Mouse (Mus musculus): ENCODE data around the gene Dlk2.

Dlk2 gene

GRCm38 (mm10) chr17:46283911-46284310 is 13.3 kb upstream of the Dlk2 start:
- no peak for DNase-seq (ENCODE audit: low read depth, low spot score)
- Histone ChIP-seq H3K27me3 (ENCODE audit: control insufficient read depth, insufficient read depth, low read length, poor library complexity, severe bottlenecking) (no peaks in the 10 kb centered on the region), H3K36me3 (ENCODE audit: control insufficient read depth, insufficient read depth, low read length, poor library complexity, severe bottlenecking) (peaks cover 2% of the 10 kb centered on the region)

GRCm38 (mm10) chr17:46284653-46285052 is 12.6 kb upstream of the Dlk2 start:
- Histone ChIP-seq H3K36me3 (ENCODE audit: control insufficient read depth, insufficient read depth, low read length, poor library complexity, severe bottlenecking) (no peaks in the 10 kb centered on the region; the same call in 1 of the 2 replicates), H3K27me3 (ENCODE audit: control insufficient read depth, insufficient read depth, low read length, poor library complexity, severe bottlenecking) (no peaks in the 10 kb centered on the region)
- no peak for DNase-seq (ENCODE audit: low read depth, low spot score)

- Histone ChIP-seq H3K27me3 (ENCODE audit: control insufficient read depth, insufficient read depth, low read length, poor library complexity, severe bottlenecking) (no peaks in the 10 kb centered on the region), H3K36me3 (ENCODE audit: control insufficient read depth, insufficient read depth, low read length, poor library complexity, severe bottlenecking) (no peaks in the 10 kb centered on the region)
- DNase-seq (ENCODE audit: low read depth, low spot score), result no peak
Observed at GRCm38 (mm10) chr17:46285407-46285806, 11.8 kb upstream of the Dlk2 start.

GRCm38 (mm10) chr17:46287678-46288095 is 9.5 kb upstream of the Dlk2 start:
- Histone ChIP-seq H3K36me3 (ENCODE audit: control insufficient read depth, insufficient read depth, low read length, poor library complexity, severe bottlenecking) (no peaks in the 10 kb centered on the region), H3K27me3 (ENCODE audit: control insufficient read depth, insufficient read depth, low read length, poor library complexity, severe bottlenecking) (no peaks in the 10 kb centered on the region)
- DNase-seq (ENCODE audit: low read depth, low spot score), result no peak

GRCm38 (mm10) chr17:46296601-46297000 is 620 bp upstream of the Dlk2 start:
- peak; percentile 57 for DNase-seq (ENCODE audit: low read depth, low spot score)
- Histone ChIP-seq H3K27me3 (ENCODE audit: control insufficient read depth, insufficient read depth, low read length, poor library complexity, severe bottlenecking) (peaks cover 4% of the 10 kb centered on the region), H3K36me3 (ENCODE audit: control insufficient read depth, insufficient read depth, low read length, poor library complexity, severe bottlenecking) (no peaks in the 10 kb centered on the region)

GRCm38 (mm10) chr17:46297028-46297363 is 225 bp upstream of the Dlk2 start:
- DNase-seq (ENCODE audit: low read depth, low spot score), result no peak
- Histone ChIP-seq H3K27me3 (ENCODE audit: control insufficient read depth, insufficient read depth, low read length, poor library complexity, severe bottlenecking) (peaks cover 4% of the 10 kb centered on the region), H3K36me3 (ENCODE audit: control insufficient read depth, insufficient read depth, low read length, poor library complexity, severe bottlenecking) (no peaks in the 10 kb centered on the region)

- H3K27me3 ChIP-seq (ENCODE audit: control insufficient read depth, insufficient read depth, low read length, poor library complexity, severe bottlenecking), result peaks cover 4% of the 10 kb centered on the region
- DNase-seq (ENCODE audit: low read depth, low spot score), result peak; percentile 79
- no peaks in the 10 kb centered on the region for H3K36me3 ChIP-seq (ENCODE audit: control insufficient read depth, insufficient read depth, low read length, poor library complexity, severe bottlenecking)
Observed at GRCm38 (mm10) chr17:46298220-46298913, 1.1 kb downstream of the Dlk2 start.

- no peak for DNase-seq (ENCODE audit: low read depth, low spot score)
- no peaks in the 10 kb centered on the region; the same call in 1 of the 2 replicates for H3K36me3 ChIP-seq (ENCODE audit: control insufficient read depth, insufficient read depth, low read length, poor library complexity, severe bottlenecking)
Observed at GRCm38 (mm10) chr17:46301892-46302291, 4.7 kb downstream of the Dlk2 start.

GRCm38 (mm10) chr17:46304184-46304583 is 7.0 kb downstream of the Dlk2 start:
- Histone ChIP-seq H3K36me3 (ENCODE audit: control insufficient read depth, insufficient read depth, low read length, poor library complexity, severe bottlenecking) (no peaks in the 10 kb centered on the region; the same call in 1 of the 2 replicates), H3K27me3 (ENCODE audit: control insufficient read depth, insufficient read depth, low read length, poor library complexity, severe bottlenecking) (no peaks in the 10 kb centered on the region)
- DNase-seq (ENCODE audit: low read depth, low spot score), result no peak

More at GRCm38 (mm10) chr17:46301892-46302291, 4.7 kb downstream of the Dlk2 start:
- H3K27me3 ChIP-seq (ENCODE audit: control insufficient read depth, insufficient read depth, low read length, poor library complexity, severe bottlenecking), result peaks cover 4% of the 10 kb centered on the region

GRCm38 (mm10) chr17:46306956-46307355 is 9.7 kb downstream of the Dlk2 start:
- no peak for DNase-seq (ENCODE audit: low read depth, low spot score)
- no peaks in the 10 kb centered on the region; the same call in 1 of the 2 replicates for H3K36me3 ChIP-seq (ENCODE audit: control insufficient read depth, insufficient read depth, low read length, poor library complexity, severe bottlenecking)
- no peaks in the 10 kb centered on the region for H3K27me3 ChIP-seq (ENCODE audit: control insufficient read depth, insufficient read depth, low read length, poor library complexity, severe bottlenecking)

- DNase-seq (ENCODE audit: low read depth, low spot score), result no peak
- Histone ChIP-seq H3K36me3 (ENCODE audit: control insufficient read depth, insufficient read depth, low read length, poor library complexity, severe bottlenecking) (no peaks in the 10 kb centered on the region; the same call in 1 of the 2 replicates), H3K27me3 (ENCODE audit: control insufficient read depth, insufficient read depth, low read length, poor library complexity, severe bottlenecking) (no peaks in the 10 kb centered on the region)
Observed at GRCm38 (mm10) chr17:46309835-46310234, 12.6 kb downstream of the Dlk2 start.

GRCm38 (mm10) chr17:46310515-46310914 is 13.3 kb downstream of the Dlk2 start:
- Histone ChIP-seq H3K27me3 (ENCODE audit: control insufficient read depth, insufficient read depth, low read length, poor library complexity, severe bottlenecking) (no peaks in the 10 kb centered on the region), H3K36me3 (ENCODE audit: control insufficient read depth, insufficient read depth, low read length, poor library complexity, severe bottlenecking) (no peaks in the 10 kb centered on the region; the same call in 1 of the 2 replicates)
- DNase-seq (ENCODE audit: low read depth, low spot score), result no peak

GRCm38 (mm10) chr17:46313135-46313715 is 16.0 kb downstream of the Dlk2 start:
- H3K27me3 ChIP-seq (ENCODE audit: control insufficient read depth, insufficient read depth, low read length, poor library complexity, severe bottlenecking), result no peaks in the 10 kb centered on the region
- no peaks in the 10 kb centered on the region for H3K36me3 ChIP-seq (ENCODE audit: control insufficient read depth, insufficient read depth, low read length, poor library complexity, severe bottlenecking)
- DNase-seq (ENCODE audit: low read depth, low spot score), result no peak

- Histone ChIP-seq H3K27me3 (ENCODE audit: control insufficient read depth, insufficient read depth, low read length, poor library complexity, severe bottlenecking) (no peaks in the 10 kb centered on the region), H3K36me3 (ENCODE audit: control insufficient read depth, insufficient read depth, low read length, poor library complexity, severe bottlenecking) (no peaks in the 10 kb centered on the region)
- DNase-seq (ENCODE audit: low read depth, low spot score), result no peak
Observed at GRCm38 (mm10) chr17:46315813-46316212, 18.6 kb downstream of the Dlk2 start.

GRCm38 (mm10) chr17:46320492-46320891 is 23.3 kb downstream of the Dlk2 start:
- no peaks in the 10 kb centered on the region for H3K36me3 ChIP-seq (ENCODE audit: control insufficient read depth, insufficient read depth, low read length, poor library complexity, severe bottlenecking)
- H3K27me3 ChIP-seq (ENCODE audit: control insufficient read depth, insufficient read depth, low read length, poor library complexity, severe bottlenecking), result no peaks in the 10 kb centered on the region
- no peak for DNase-seq (ENCODE audit: low read depth, low spot score)
